Mouse (Mus musculus): ENCODE data around the gene Tc2n. TPM values are rescaled to one million over a fixed set of nuclear protein-coding genes. Genes with fewer than 3 reads are reported as not detected.

Tc2n gene
- polyA plus RNA-seq, 1 experiment = 0.99 TPM

Other genes with a start within 250 kb of the Tc2n start
- gene Fbln5, start 100.5 kb upstream of the Tc2n start, polyA plus RNA-seq (2012; rRNA removed) = 17.2 and 27.3 TPM in 2 replicates
- 2.7 and 4.4 TPM in 2 replicates for gene Trip11, start 194.7 kb upstream of the Tc2n start, polyA plus RNA-seq (2012; rRNA removed)
- gene Atxn3, start 239.7 kb upstream of the Tc2n start, polyA plus RNA-seq (2012; rRNA removed) = 2.4 and 3.2 TPM in 2 replicates